Comparison of ENCODE assay signal across 23 mouse cellular contexts in the genomic region with DNA sequence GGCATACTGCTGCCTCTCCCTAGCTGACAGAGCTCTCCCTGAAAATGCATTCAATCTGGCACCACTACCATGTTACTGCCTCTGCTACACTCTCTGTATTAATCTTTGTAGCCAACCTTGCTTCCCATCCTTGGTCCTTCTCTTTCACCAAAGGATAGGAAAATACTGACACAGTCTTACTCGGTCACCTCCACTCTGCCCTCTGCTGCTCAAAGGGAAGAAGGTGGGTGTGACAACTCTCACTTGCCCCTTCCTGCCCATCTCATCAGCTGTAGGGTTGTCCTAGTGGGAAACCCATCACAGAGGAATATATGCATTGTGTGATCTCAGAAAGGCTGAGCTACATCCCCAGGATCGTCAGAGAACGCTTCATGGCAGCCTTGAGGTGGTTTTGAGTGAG. TPM values are rescaled to one million over a fixed set of nuclear protein-coding genes. Genes with fewer than 3 reads are reported as not detected.
DNase-seq lines count a peak whose midpoint lies in the region; ATAC-seq and TF ChIP-seq lines count a peak whose summit lies in the region.
"Had no signal": no experiment of that assay in that cellular context is flagged by ENCODE, and none has a peak within 500 bp of the region (broad histone marks: within the 10 kb centered on the region; RNA-seq: fewer than 3 reads in every experiment).

No protein-coding gene starts in this region.

- dilution Hi-C loops in CH12.LX (cut with MboI; ENCODE audit: extremely low pct_ligation_motif_present, extremely low pct_unique_long_range_greater_than_20kb, low sequenced_read_pairs): no loop called here

- no peak overlapping the region for H3K4me2 ChIP-seq in intestine, postnatal 0 days (replicated peaks; ENCODE audit: low read depth)
- H3K4me2 ChIP-seq in intestine, embryonic 15.5 days (replicated peaks): no peak overlapping the region
- H3K4me2 ChIP-seq in liver, postnatal 0 days (ENCODE audit: low read depth, low read length): no peak overlapping the region
- no peak overlapping the region for H3K4me2 ChIP-seq in liver, embryonic 11.5 days
- no peak overlapping the region for H3K4me2 ChIP-seq in CH12.LX (ENCODE audit: insufficient read depth, low read depth, poor library complexity, severe bottlenecking)
- H3K4me2 ChIP-seq: embryonic facial prominence, embryonic 12.5 days; forebrain, embryonic 13.5 days; hindbrain, embryonic 13.5 days; limb, embryonic 13.5 days; neural tube, embryonic 15.5 days had no signal

- TF ChIP-seq RAD21 in CH12.LX (IDR thresholded peaks at IDR 0.05; ENCODE audit: low read depth, low read length): peak; percentile 23

- H3K27me3 ChIP-seq in intestine, postnatal 0 days (replicated peaks; ENCODE audit: control insufficient read depth, insufficient read depth, low read length): no peaks in the 10 kb centered on the region
- no peaks in the 10 kb centered on the region for H3K27me3 ChIP-seq in intestine, embryonic 15.5 days (replicated peaks)
- no peaks in the 10 kb centered on the region for H3K27me3 ChIP-seq in liver, postnatal 0 days (ENCODE audit: insufficient read depth, low read length)
- no peaks in the 10 kb centered on the region for H3K27me3 ChIP-seq in liver, embryonic 11.5 days (replicated peaks; ENCODE audit: control insufficient read depth, insufficient read depth, low read length)
- peaks cover 100% of the 10 kb centered on the region for H3K27me3 ChIP-seq in CH12.LX (replicated peaks)
- H3K27me3 ChIP-seq: embryonic facial prominence, embryonic 12.5 days; forebrain, embryonic 13.5 days; hindbrain, embryonic 13.5 days; limb, embryonic 13.5 days; neural tube, embryonic 15.5 days had no signal

- in situ Hi-C loops in CH12.LX (cut with MboI; ENCODE audit: low pct_ligation_motif_present, low pct_unique_long_range_greater_than_20kb, low sequenced_read_pairs): no loop called here

- WGBS in intestine, postnatal 0 days: 62% methylated on average over 3 of the region's 3 CpGs
- WGBS in intestine, embryonic 15.5 days: 64% methylated on average over 3 of the region's 3 CpGs
- WGBS in liver, postnatal 0 days (ENCODE audit: insufficient replicate concordance): 61% methylated on average over 3 of the region's 3 CpGs
- 60% methylated on average over 3 of the region's 3 CpGs for WGBS in liver, embryonic 11.5 days

- no peak overlapping the region for H3K9ac ChIP-seq in intestine, postnatal 0 days (ENCODE audit: low read depth, low read length)
- no peak overlapping the region for H3K9ac ChIP-seq in intestine, embryonic 15.5 days
- H3K9ac ChIP-seq in liver, postnatal 0 days (replicated peaks): no peak overlapping the region
- H3K9ac ChIP-seq in liver, embryonic 11.5 days (ENCODE audit: low read depth, low read length): no peak overlapping the region
- no peak overlapping the region for H3K9ac ChIP-seq in CH12.LX (ENCODE audit: insufficient read depth, low read depth)
- H3K9ac ChIP-seq: embryonic facial prominence, embryonic 12.5 days; forebrain, embryonic 13.5 days; hindbrain, embryonic 13.5 days; limb, embryonic 13.5 days; liver, embryonic 14.5 days; neural tube, embryonic 15.5 days had no signal

- TF ChIP-seq EP300 in liver, postnatal 0 days (IDR thresholded peaks at IDR 0.05; ENCODE audit: low read depth): no peak
- no peak for TF ChIP-seq EP300 in CH12.LX (IDR thresholded peaks at IDR 0.05; ENCODE audit: low read length)

- no peak overlapping the region for H3K27ac ChIP-seq in intestine, postnatal 0 days (ENCODE audit: low read depth, low read length)
- H3K27ac ChIP-seq in intestine, embryonic 15.5 days: no peak overlapping the region
- no peak overlapping the region for H3K27ac ChIP-seq in liver, postnatal 0 days (ENCODE audit: low read depth)
- no peak overlapping the region for H3K27ac ChIP-seq in liver, embryonic 11.5 days (ENCODE audit: low read depth, low read length)
- H3K27ac ChIP-seq in CH12.LX (ENCODE audit: insufficient read depth, low read depth): no peak overlapping the region
- H3K27ac ChIP-seq: embryonic facial prominence, embryonic 12.5 days; forebrain, embryonic 13.5 days; hindbrain, embryonic 13.5 days; limb, embryonic 13.5 days; liver, embryonic 14.5 days; neural tube, embryonic 15.5 days had no signal

- no peak for ATAC-seq in intestine, postnatal 0 days
- no peak for ATAC-seq in intestine, embryonic 15.5 days
- no peak for ATAC-seq in liver, postnatal 0 days
- no peak for ATAC-seq in liver, embryonic 11.5 days (replicated peaks; ENCODE audit: low FRiP score)
- ATAC-seq: CD4-positive, CD25-positive, alpha-beta regulatory T cell, adult 4 months; forebrain, embryonic 13.5 days had no signal

- H3K9me3 ChIP-seq in intestine, postnatal 0 days (ENCODE audit: control insufficient read depth): no peaks in the 10 kb centered on the region
- H3K9me3 ChIP-seq in intestine, embryonic 15.5 days: no peaks in the 10 kb centered on the region
- H3K9me3 ChIP-seq in liver, postnatal 0 days (ENCODE audit: low read length): no peaks in the 10 kb centered on the region
- no peaks in the 10 kb centered on the region for H3K9me3 ChIP-seq in liver, embryonic 11.5 days (ENCODE audit: control insufficient read depth, low read length)
- no peaks in the 10 kb centered on the region for H3K9me3 ChIP-seq in CH12.LX (replicated peaks; ENCODE audit: low read length)
- H3K9me3 ChIP-seq: embryonic facial prominence, embryonic 12.5 days; forebrain, embryonic 13.5 days; hindbrain, embryonic 13.5 days; limb, embryonic 13.5 days; neural tube, embryonic 15.5 days had no signal

- H3K36me3 ChIP-seq in intestine, postnatal 0 days (ENCODE audit: control insufficient read depth, insufficient read depth): no peaks in the 10 kb centered on the region
- no peaks in the 10 kb centered on the region for H3K36me3 ChIP-seq in intestine, embryonic 15.5 days
- H3K36me3 ChIP-seq in liver, postnatal 0 days (replicated peaks; ENCODE audit: insufficient read depth, low read length): no peaks in the 10 kb centered on the region
- no peaks in the 10 kb centered on the region for H3K36me3 ChIP-seq in liver, embryonic 11.5 days (ENCODE audit: control insufficient read depth, insufficient read depth, low read length)
- H3K36me3 ChIP-seq in CH12.LX (replicated peaks in 1 of 2; ENCODE audit: control insufficient read depth in 1 of 2, insufficient read depth in 1 of 2, low read length in 1 of 2): no peaks in the 10 kb centered on the region
- H3K36me3 ChIP-seq: embryonic facial prominence, embryonic 12.5 days; limb, embryonic 13.5 days had no signal

- DNase-seq in adrenal gland, postnatal 14 days: peak; percentile 27
- DNase-seq in adrenal gland, adult 18-20 months (ENCODE audit: low spot score in 2 of 2): no peak
- no peak for DNase-seq in liver, postnatal 0 days
- DNase-seq in liver, embryonic 11.5 days (ENCODE audit: low spot score): no peak
- no peak for DNase-seq in CH12.LX (ENCODE audit: extremely low read depth)
- no peak for DNase-seq in ovary, postnatal 14 days (ENCODE audit: low spot score)
- DNase-seq: cerebellum, adult 9-11 months; gastrocnemius, postnatal 36 days; midbrain, embryonic 14.5 days; right cerebral cortex, postnatal 14 days; spleen, adult 18-20 months; thymus, postnatal 4 days had no signal

- TF ChIP-seq POLR2A in CH12.LX (IDR thresholded peaks at IDR 0.05; ENCODE audit: low read depth, low read length): no peak

- no peak overlapping the region for H3K4me3 ChIP-seq in intestine, postnatal 0 days (ENCODE audit: low read depth, low read length)
- H3K4me3 ChIP-seq in intestine, embryonic 15.5 days (replicated peaks): no peak overlapping the region
- no peak overlapping the region for H3K4me3 ChIP-seq in liver, postnatal 0 days (ENCODE audit: low read depth, low read length)
- H3K4me3 ChIP-seq in liver, embryonic 11.5 days (ENCODE audit: low read depth, low read length): no peak overlapping the region
- H3K4me3 ChIP-seq in CH12.LX (replicated peaks in 1 of 3; ENCODE audit: low read depth in 2 of 3, low read length in 2 of 3, poor library complexity in 1 of 3): no peak overlapping the region
- H3K4me3 ChIP-seq: embryonic facial prominence, embryonic 12.5 days; erythroblast, embryonic 14.5 days; forebrain, embryonic 13.5 days; hindbrain, embryonic 13.5 days; limb, embryonic 13.5 days; neural tube, embryonic 15.5 days had no signal

- H3K79me2 ChIP-seq in CH12.LX (replicated peaks; ENCODE audit: control insufficient read depth, extremely low read depth, insufficient read depth, poor library complexity, severe bottlenecking): no peaks in the 10 kb centered on the region

- no peaks in the 10 kb centered on the region for H3K4me1 ChIP-seq in intestine, postnatal 0 days (replicated peaks; ENCODE audit: control insufficient read depth, insufficient read depth, low read length)
- H3K4me1 ChIP-seq in intestine, embryonic 15.5 days (replicated peaks): no peaks in the 10 kb centered on the region
- H3K4me1 ChIP-seq in liver, postnatal 0 days (ENCODE audit: insufficient read depth): 0 out of 2 replicates have a peak, but pooled peaks cover 3% of the 10 kb centered on the region
- H3K4me1 ChIP-seq in liver, embryonic 11.5 days (replicated peaks; ENCODE audit: control insufficient read depth, insufficient read depth, low read length): no peaks in the 10 kb centered on the region
- H3K4me1 ChIP-seq in CH12.LX (ENCODE audit: control insufficient read depth in 1 of 2, insufficient read depth in 2 of 2): no peaks in the 10 kb centered on the region
- H3K4me1 ChIP-seq: embryonic facial prominence, embryonic 12.5 days; forebrain, embryonic 13.5 days; hindbrain, embryonic 13.5 days; limb, embryonic 13.5 days; neural tube, embryonic 15.5 days had no signal

- peak; percentile 47 for TF ChIP-seq CTCF in intestine, postnatal 0 days (IDR thresholded peaks at IDR 0.05; ENCODE audit: low read depth)
- TF ChIP-seq CTCF in liver, postnatal 0 days (IDR thresholded peaks at IDR 0.05; ENCODE audit: low read depth): 0 out of 2 replicates have a peak, but pooled peaks have one; percentile 15
- peak in 1 of 2 experiments; percentile 52; a peak in 2 of 4 replicates for TF ChIP-seq CTCF in CH12.LX (conservative IDR thresholded peaks at IDR 0.05 in 1 of 2, IDR thresholded peaks at IDR 0.05 in 1 of 2; ENCODE audit: low read depth in 2 of 2, low read length in 2 of 2)

TF ChIP-seq in CH12.LX, 34 proteins besides CTCF, POLR2A, EP300 and RAD21:
- TF ChIP-seq SIN3A (IDR thresholded peaks at IDR 0.05; ENCODE audit: low read length) (no peak), SMC3 (IDR thresholded peaks at IDR 0.05; ENCODE audit: low read depth, low read length) (peak; percentile 45)
TF ChIP-seq in CH12.LX: peak in this region for 1.

RNA-seq across cellular contexts. Expression of gene Wscd1, which starts 40.5 kb away (rescaled TPM):
- total RNA-seq in adrenal gland, postnatal 14 days (2021): 7.0 and 9.6 TPM in 2 replicates
- 1 to 10 TPM; 2.9 to 4.3 TPM for total RNA-seq in adrenal gland, adult 18-20 months (2021)
- polyA plus RNA-seq in intestine, postnatal 0 days (2015; fragmentation: Nextera tagmentation; extraction: Ambion mirVana): 1.3 and 1.6 TPM in 2 replicates
- 3.7 TPM in 2 replicates for polyA plus RNA-seq in intestine, embryonic 15.5 days (2015; fragmentation: Nextera tagmentation; extraction: Ambion mirVana)
- 0.25 and 0.27 TPM in 2 replicates for polyA plus RNA-seq in liver, postnatal 0 days (2015; fragmentation: Nextera tagmentation; extraction: Ambion mirVana)
- polyA plus RNA-seq in liver, embryonic 11.5 days (2014; fragmentation: Nextera tagmentation; extraction: Ambion mirVana): 0.97 and 1.2 TPM in 2 replicates
- total RNA-seq in CH12.LX (2012; rRNA removed): not detected in 2 replicates
- total RNA-seq in CH12.LX (2014; rRNA removed): not detected in 2 replicates
- polyA plus RNA-seq in CH12.LX (2012; ENCODE audit: insufficient read length, low read depth): not detected in 2 replicates
- total RNA-seq: MEL had no signal
- polyA plus RNA-seq: CD4-positive, CD25-positive, alpha-beta regulatory T cell, adult 4 months had no signal
